Mouse (Mus musculus) stomach, postnatal 0 days (tissue): ENCODE data around the gene Apba2.

ENCODE experiments used
- CTCF ChIP-seq: IDR thresholded peaks from 2 replicates; pipeline ENCODE4 v1.5.1; 2016; ENCODE audit warnings: antibody characterized with exemption, low read depth, mild to moderate bottlenecking, moderate library complexity
- EP300 ChIP-seq: optimal IDR thresholded peaks from 2 replicates; pipeline ENCODE3; 2016; ENCODE audit warnings: antibody characterized with exemption

- TF ChIP-seq EP300 (no peak), CTCF (no peak)
Measured at GRCm38 (mm10) chr7:64769768-64770167, 268.3 kb downstream of the Apba2 start.
